9 mouse cellular contexts compared by ENCODE assay signal in genomic region chr7:118976414-118977166, GRCm38 (mm10). TPM values are rescaled to one million over a fixed set of nuclear protein-coding genes. Genes with fewer than 3 reads are reported as not detected.
DNase-seq lines count a peak whose midpoint lies in the region; ATAC-seq and TF ChIP-seq lines count a peak whose summit lies in the region.
"Had no signal": no experiment of that assay in that cellular context is flagged by ENCODE, and none has a peak within 500 bp of the region (broad histone marks: within the 10 kb centered on the region; RNA-seq: fewer than 3 reads in every experiment).

No protein-coding gene starts in this region.

- peak; percentile 62 for ATAC-seq in megakaryocyte progenitor cell, adult 5-6 weeks (replicated peaks; ENCODE audit: poor library complexity)
- peak; percentile 41; the same call in 1 of the 2 replicates for ATAC-seq in stomach, embryonic 15.5 days (ENCODE audit: insufficient read depth, low FRiP score, low read depth)
- ATAC-seq in activated CD4-positive, CD25-positive, alpha-beta regulatory T cell, adult 4 months: no peak

- WGBS in embryonic facial prominence, embryonic 10.5 days: 32% methylated on average over 14 of the region's 14 CpGs
- WGBS in heart, adult 2 months: 19% methylated on average over 14 of the region's 14 CpGs
- 46% methylated on average over 14 of the region's 14 CpGs for WGBS in stomach, embryonic 15.5 days

- DNase-seq in thymus, postnatal 14 days: peak; percentile 31
- DNase-seq in thymus, postnatal 10 days (ENCODE audit: low spot score in 2 of 2): no peak
- peak; percentile 35 for DNase-seq in embryonic facial prominence, embryonic 10.5 days (ENCODE audit: low spot score)
- peak; percentile 76 to 79 for DNase-seq in heart, adult 2 months
- DNase-seq in layer of hippocampus, adult 18-20 months (ENCODE audit: low spot score in 2 of 2): peak; percentile 54 to 85

- TF ChIP-seq EP300 in heart, adult 2 months (IDR thresholded peaks at IDR 0.05; ENCODE audit: insufficient read depth, low read depth, low read length): no peak

- no peaks in the 10 kb centered on the region for H3K9me3 ChIP-seq in embryonic facial prominence, embryonic 10.5 days
- no peaks in the 10 kb centered on the region for H3K9me3 ChIP-seq in stomach, embryonic 15.5 days

- H3K36me3 ChIP-seq in embryonic facial prominence, embryonic 10.5 days (replicated peaks): peaks cover 86% of the 10 kb centered on the region
- no peaks in the 10 kb centered on the region for H3K36me3 ChIP-seq in heart, adult 2 months (ENCODE audit: control insufficient read depth, insufficient read depth, low read length)
- H3K36me3 ChIP-seq in stomach, embryonic 15.5 days: no peaks in the 10 kb centered on the region

- no peak overlapping the region for H3K9ac ChIP-seq in heart, adult 2 months (ENCODE audit: low read depth, low read length)
- H3K9ac ChIP-seq in stomach, embryonic 15.5 days: no peak overlapping the region

- H3K79me2 ChIP-seq in heart, adult 2 months (replicated peaks; ENCODE audit: control insufficient read depth, insufficient read depth, low read length): no peaks in the 10 kb centered on the region

- no peak for TF ChIP-seq CTCF in heart, adult 2 months (IDR thresholded peaks at IDR 0.05)

- intact Hi-C loops in heart, adult 2 months (cut with DNase I): no loop called here

- no peaks in the 10 kb centered on the region for H3K27me3 ChIP-seq in embryonic facial prominence, embryonic 10.5 days (replicated peaks; ENCODE audit: low read depth, poor library complexity, severe bottlenecking)
- H3K27me3 ChIP-seq in heart, adult 2 months (ENCODE audit: control insufficient read depth, insufficient read depth, low read length): no peaks in the 10 kb centered on the region
- no peaks in the 10 kb centered on the region for H3K27me3 ChIP-seq in stomach, embryonic 15.5 days (replicated peaks)

- TF ChIP-seq POLR2A in heart, adult 2 months (IDR thresholded peaks at IDR 0.05; ENCODE audit: insufficient read depth, low read depth, low read length): 0 out of 2 replicates have a peak, but pooled peaks have one; percentile 42

- peak overlapping the region; percentile 31 for H3K4me3 ChIP-seq in embryonic facial prominence, embryonic 10.5 days
- H3K4me3 ChIP-seq in heart, adult 2 months: peak overlapping the region; percentile 10; the same call in 1 of the 2 replicates
- H3K4me3 ChIP-seq in stomach, embryonic 15.5 days (replicated peaks): no peak overlapping the region

- H3K27ac ChIP-seq in embryonic facial prominence, embryonic 10.5 days (replicated peaks): 0 out of 2 replicates have a peak overlapping the region, but pooled peaks have one; percentile 3
- peak overlapping the region; percentile 60 for H3K27ac ChIP-seq in heart, adult 2 months
- H3K27ac ChIP-seq in stomach, embryonic 15.5 days: no peak overlapping the region
- H3K27ac ChIP-seq: macrophage had no signal

- no peak overlapping the region for H3K4me2 ChIP-seq in stomach, embryonic 15.5 days

- peaks cover 21% of the 10 kb centered on the region for H3K4me1 ChIP-seq in embryonic facial prominence, embryonic 10.5 days
- peaks cover 5% of the 10 kb centered on the region for H3K4me1 ChIP-seq in heart, adult 2 months (ENCODE audit: control insufficient read depth, insufficient read depth, low read length)
- 0 out of 2 replicates have a peak, but pooled peaks cover 4% of the 10 kb centered on the region for H3K4me1 ChIP-seq in stomach, embryonic 15.5 days

RNA-seq across cellular contexts. Expression of gene Gprc5b, which starts 18.4 kb away (rescaled TPM):
- polyA plus RNA-seq in embryonic facial prominence, embryonic 10.5 days (2016; fragmentation: Nextera tagmentation; extraction: Ambion mirVana): 7.2 and 8.2 TPM in 2 replicates
- total RNA-seq in heart, adult 2 months (2021): 10 to 100 TPM; 11.3 to 11.6 TPM
- polyA plus RNA-seq in heart, adult 2 months (2012; rRNA removed): 20.4 and 24.0 TPM in 2 replicates
- 100 to 1,000 TPM; 139 to 155 TPM for total RNA-seq in layer of hippocampus, adult 18-20 months (2021)
- 0.71 and 3.3 TPM in 2 replicates for total RNA-seq in megakaryocyte progenitor cell, adult 5-6 weeks (2015)
- 0.47 and 1.2 TPM in 2 replicates for total RNA-seq in megakaryocyte progenitor cell, adult 5-6 weeks (2017)
- 3.0 and 4.7 TPM in 2 replicates for polyA plus RNA-seq in stomach, embryonic 15.5 days (2015; fragmentation: Nextera tagmentation; extraction: Ambion mirVana)
- 1 to 10 TPM; 1.5 to 2.3 TPM for polyA plus RNA-seq in activated CD4-positive, CD25-positive, alpha-beta regulatory T cell, adult 4 months (2017; shearing (Covaris generic))

Comparison
In these comparisons a context has a peak if more than half of its experiments do, and no peak if none do; other contexts are left out.
1. DNase-seq: peak in thymus, postnatal 14 days (single experiment), embryonic facial prominence, embryonic 10.5 days (single experiment), heart, adult 2 months (2 of 2) and layer of hippocampus, adult 18-20 months (2 of 2); none in thymus, postnatal 10 days (0 of 2).